Mouse (Mus musculus) liver, embryonic 14.5 days (tissue): ENCODE measurements around the gene Zfp423.

ENCODE experiments used
- CTCF ChIP-seq: IDR thresholded peaks from 2 replicates; pipeline ENCODE4 v1.5.1; 2016; ENCODE audit warnings: antibody characterized with exemption, low read depth, control low read depth
- EP300 ChIP-seq: IDR thresholded peaks from 2 replicates; pipeline ENCODE4 v1.6.1; 2016; ENCODE audit warnings: antibody characterized with exemption, low read depth

DNA sequence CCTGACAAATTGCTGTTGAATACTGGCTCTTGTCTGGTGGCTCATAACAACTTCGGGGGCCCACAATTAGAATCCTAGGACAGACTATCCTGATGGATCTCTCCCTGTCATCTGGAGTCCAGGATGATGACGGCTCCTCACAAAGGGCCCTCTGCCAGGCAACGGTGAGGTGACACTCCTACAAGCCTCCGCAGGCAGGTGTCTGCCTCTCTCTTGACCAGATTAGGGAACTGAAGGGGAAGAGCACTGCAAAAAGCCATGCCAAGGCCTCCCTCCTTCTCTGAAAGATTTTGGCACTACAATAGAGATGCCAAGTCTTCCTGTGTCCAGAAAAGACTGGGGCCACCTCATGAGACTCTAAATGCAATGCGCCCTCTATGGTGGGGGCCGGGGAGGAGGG is 7.1 kb downstream of the Zfp423 start:
- no peak for TF ChIP-seq EP300
- TF ChIP-seq CTCF, result no peak
